Mouse (Mus musculus) kidney, adult 2 months (tissue): ENCODE results near the gene Rsph6a.

Experiments used
- CTCF ChIP-seq: fragments of 200-500 bp; conservative IDR thresholded peaks from 2 replicates; pipeline ENCODE4 v1.5.1; 2011; ENCODE audit warnings: low read depth, mild to moderate bottlenecking, control low read depth, low read length, moderate library complexity, mixed read lengths; ENCODE audit not compliant: insufficient read depth, insufficient read length
- POLR2A ChIP-seq: fragments of 200-500 bp; IDR thresholded peaks from one replicate; pipeline ENCODE4 v1.6.1; 2011; ENCODE audit warnings: low read depth, low read length, control low read depth

- no peak for TF ChIP-seq POLR2A
- no peak for TF ChIP-seq CTCF
These were observed 21.5 kb downstream of the Rsph6a start, which contains the start of gene Dmwd for GRCm38 (mm10) chr7:19075723-19076585.
